Mouse (Mus musculus) cerebellum, adult 2 months (tissue): ENCODE measurements at regions not wholly inside any gene's neighbourhood (a gene's known extent, or its start where the extent isn't known, plus 50 kb on each side); places are given as distances from the start of the nearest gene placed in this dataset.

ENCODE experiments used
- CTCF ChIP-seq: fragments of 200-500 bp; IDR thresholded peaks from 2 replicates; pipeline ENCODE4 v1.5.1; 2011; ENCODE audit warnings: low read depth, mild to moderate bottlenecking, control low read depth, low read length, moderate library complexity, borderline replicate concordance; ENCODE audit not compliant: insufficient read depth
- POLR2A ChIP-seq: fragments of 200-500 bp; IDR thresholded peaks from 2 replicates; pipeline ENCODE4 v1.6.1; 2011; ENCODE audit warnings: low read length, control low read depth, borderline replicate concordance; ENCODE audit not compliant: insufficient read depth

- TF ChIP-seq CTCF (no peak), POLR2A (no peak)
Observed at GRCm38 (mm10) chr12:77785647-77786046, 408.4 kb upstream of the Gm6657 start.
